Mouse (Mus musculus) lung, postnatal 0 days (tissue): ENCODE data around the gene Slc24a2.

Experiments used
- CTCF ChIP-seq: IDR thresholded peaks from 2 replicates; pipeline ENCODE4 v1.5.1; 2016; ENCODE audit warnings: antibody characterized with exemption, mild to moderate bottlenecking
- EP300 ChIP-seq: IDR thresholded peaks from 2 replicates; pipeline ENCODE4 v1.6.1; 2016; ENCODE audit warnings: antibody characterized with exemption, mild to moderate bottlenecking, control low read depth

- TF ChIP-seq CTCF (no peak), EP300 (no peak)
Observed at GRCm38 (mm10) chr4:87096186-87096585, 134.1 kb downstream of the Slc24a2 start.
